In the genomic region with DNA sequence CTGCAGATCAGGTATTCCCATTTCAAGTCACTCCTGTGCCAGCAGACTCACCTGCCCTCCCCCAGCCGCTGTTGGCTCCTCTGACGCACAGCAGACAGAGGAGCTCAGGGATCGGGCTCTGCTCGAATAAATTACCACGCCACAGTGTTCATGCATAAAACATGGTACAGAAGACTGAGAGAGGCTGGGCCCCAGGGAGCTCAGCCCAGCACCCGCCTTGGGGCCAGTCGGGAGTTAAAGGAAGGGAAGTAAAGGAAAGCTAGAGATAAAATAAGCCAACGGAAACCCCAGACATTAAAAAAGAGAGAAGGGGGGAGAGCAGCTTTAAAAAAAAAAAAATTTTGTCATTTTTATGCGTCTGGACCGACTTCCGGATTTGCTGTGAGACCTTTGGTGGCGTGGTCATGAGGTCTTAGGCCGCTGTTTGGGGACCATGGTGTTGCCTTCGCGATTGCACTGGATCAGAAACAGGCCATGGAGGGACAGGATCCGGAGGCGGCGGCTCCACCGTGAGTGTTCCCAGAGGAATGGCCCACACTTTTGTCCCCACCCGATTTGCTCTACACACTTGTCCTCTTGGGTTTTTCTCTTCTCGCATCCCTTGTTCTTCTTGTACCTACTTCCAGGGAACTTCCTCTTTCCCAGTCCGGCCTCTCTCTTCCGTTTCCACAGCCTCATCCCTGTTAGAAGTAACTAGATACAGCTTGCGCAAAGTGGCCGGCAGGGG, we compare ENCODE assay signal across 1 mouse cellular context.
TF ChIP-seq lines count a peak whose summit lies in the region.

No protein-coding gene starts in this region.

TF ChIP-seq in CH12.LX, 34 proteins besides CTCF, POLR2A, EP300 and RAD21 (continued from another document):
- TF ChIP-seq USF1 (IDR thresholded peaks at IDR 0.05; ENCODE audit: low read depth, low read length) (no peak; the same call in 1 of the 2 replicates), MAFK (IDR thresholded peaks at IDR 0.05; ENCODE audit: insufficient replicate concordance, low read length) (no peak), RCOR1 (conservative IDR thresholded peaks at IDR 0.05; ENCODE audit: low read depth, low read length) (no peak), ZKSCAN1 (IDR thresholded peaks at IDR 0.05; ENCODE audit: borderline replicate concordance, low read depth, low read length) (no peak), PAX5 (IDR thresholded peaks at IDR 0.05; ENCODE audit: low read length) (no peak), HCFC1 (IDR thresholded peaks at IDR 0.05; ENCODE audit: low read depth, low read length) (peak; percentile 50), CHD2 (IDR thresholded peaks at IDR 0.05; ENCODE audit: low read length) (peak; percentile 67; the same call in 1 of the 2 replicates), UBTF (IDR thresholded peaks at IDR 0.05; ENCODE audit: low read depth, low read length) (no peak), NELFE (IDR thresholded peaks at IDR 0.05; ENCODE audit: low read depth, low read length) (no peak), TBP (conservative IDR thresholded peaks at IDR 0.05; ENCODE audit: low read depth, low read length) (no peak)
TF ChIP-seq in CH12.LX: peak in this region for 16.
